Mouse (Mus musculus) CD4-positive helper T cell, adult 2 months (primary cell): Measurements from ENCODE around the gene Slc16a9.
"Not testable (repeated sequence)": the region's sequence is repeated elsewhere in the genome, so short reads cannot be mapped to it uniquely, and the experiment has no call there.

Experiments
- DNase-seq: peaks from one replicate; pipeline ENCODE4 v3.0.0-alpha.2; 2012; ENCODE audit warnings: low read depth, missing footprints, low spot score

Gene Slc16a9

GRCm38 (mm10) chr10:70244921-70245558, at the start of gene Slc16a9:
Gene Slc16a9 (plus strand): TSS chr10:70245100.
- no peak for DNase-seq

- DNase-seq = no peak
These were observed 49.6 kb upstream of the Slc16a9 start for GRCm38 (mm10) chr10:70195279-70195678.

- no peak for DNase-seq
These were observed 49.1 kb upstream of the Slc16a9 start for GRCm38 (mm10) chr10:70195786-70196185.

- no peak for DNase-seq
These were observed 48.2 kb upstream of the Slc16a9 start for GRCm38 (mm10) chr10:70196666-70197065.

GRCm38 (mm10) chr10:70197601-70198000, 47.3 kb upstream of the Slc16a9 start:
- no peak for DNase-seq

- no peak for DNase-seq
These were observed 46.9 kb upstream of the Slc16a9 start for GRCm38 (mm10) chr10:70198012-70198411.

- DNase-seq = no peak
These were observed 45.9 kb upstream of the Slc16a9 start for GRCm38 (mm10) chr10:70198951-70199463.

GRCm38 (mm10) chr10:70199466-70200210, 45.3 kb upstream of the Slc16a9 start:
- DNase-seq = no peak

- no peak for DNase-seq
These were observed 43.9 kb upstream of the Slc16a9 start for GRCm38 (mm10) chr10:70200889-70201500.

GRCm38 (mm10) chr10:70204505-70205399, 40.1 kb upstream of the Slc16a9 start, which contains the start of gene Mrln:
Gene Mrln (plus strand): TSS chr10:70204664.
- DNase-seq = no peak

- DNase-seq = no peak
These were observed 33.6 kb upstream of the Slc16a9 start for GRCm38 (mm10) chr10:70211281-70211680.

GRCm38 (mm10) chr10:70220971-70221370, 23.9 kb upstream of the Slc16a9 start:
- DNase-seq = no peak

GRCm38 (mm10) chr10:70222231-70222630, 22.7 kb upstream of the Slc16a9 start:
- not testable (repeated sequence) for DNase-seq

- no peak for DNase-seq
These were observed 20.3 kb upstream of the Slc16a9 start for GRCm38 (mm10) chr10:70224571-70224970.

- DNase-seq = no peak
These were observed 19.1 kb upstream of the Slc16a9 start for GRCm38 (mm10) chr10:70225760-70226159.

- DNase-seq = no peak
These were observed 18.3 kb upstream of the Slc16a9 start for GRCm38 (mm10) chr10:70226608-70227007.

- no peak for DNase-seq
These were observed 14.5 kb upstream of the Slc16a9 start for GRCm38 (mm10) chr10:70230352-70230751.

GRCm38 (mm10) chr10:70237936-70238335, 7.0 kb upstream of the Slc16a9 start:
- DNase-seq = no peak

- no peak for DNase-seq
These were observed 2.0 kb upstream of the Slc16a9 start for GRCm38 (mm10) chr10:70242751-70243444.

- no peak for DNase-seq
These were observed 652 bp downstream of the Slc16a9 start for GRCm38 (mm10) chr10:70245559-70245945.

GRCm38 (mm10) chr10:70246076-70246475, 1.2 kb downstream of the Slc16a9 start:
- DNase-seq = no peak
